Mouse (Mus musculus): Measurements from ENCODE around the gene Hoxb1. TPM values are rescaled to one million over a fixed set of nuclear protein-coding genes. Genes with fewer than 3 reads are reported as not detected.

Gene Hoxb1
- total and polyA plus RNA-seq, 2 experiments from 2014 or later, result not detected

GRCm38 (mm10) chr11:96349491-96350340 is 15.8 kb upstream of the Hoxb1 start:
- H3K4me3 ChIP-seq (ENCODE audit: low read depth, low read length), result no peak overlapping the region
- peaks cover 83% of the 10 kb centered on the region for H3K27me3 ChIP-seq (ENCODE audit: insufficient read depth, low read length)
- no peak overlapping the region for H3K27ac ChIP-seq (ENCODE audit: low read depth, low read length)
- TF ChIP-seq CTCF (IDR thresholded peaks at IDR 0.05), result no peak
- H3K36me3 ChIP-seq (ENCODE audit: insufficient read depth, low read length), result no peaks in the 10 kb centered on the region
- no peak for ATAC-seq (ENCODE audit: low FRiP score)
- 5% methylated on average over 14 of the region's 14 CpGs for WGBS
- no peaks in the 10 kb centered on the region for H3K4me1 ChIP-seq (ENCODE audit: insufficient read depth, low read length)
- DNase-seq (ENCODE audit: low spot score), result no peak
- no peak overlapping the region for H3K9ac ChIP-seq (replicated peaks; ENCODE audit: low read length, poor library complexity, severe bottlenecking)
- H3K4me2 ChIP-seq (ENCODE audit: low read depth, low read length, poor library complexity, severe bottlenecking), result no peak overlapping the region
- no peaks in the 10 kb centered on the region for H3K9me3 ChIP-seq (ENCODE audit: low read length)

DNA sequence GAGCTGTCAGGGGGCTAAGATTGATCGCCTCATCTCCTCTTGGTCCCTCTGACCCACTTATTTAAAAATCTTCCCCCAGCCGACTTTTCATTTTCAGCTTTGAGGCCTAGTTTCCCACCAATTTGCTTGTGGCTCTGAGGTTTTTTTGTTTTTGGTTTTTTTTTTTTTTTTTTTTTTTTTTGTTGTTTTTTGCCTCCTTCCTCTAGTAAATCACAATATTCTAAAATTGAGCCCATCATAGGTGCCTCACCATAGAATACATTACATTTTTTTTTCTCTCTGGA is 15.3 kb upstream of the Hoxb1 start, which contains the start of gene Hoxb2:
Gene Hoxb2, plus strand, starts transcription at position 185 of the 284 bp plus-strand sequence.
- no peak within 1 kb of the TSS for H3K4me3 ChIP-seq (ENCODE audit: low read depth, low read length)
- TF ChIP-seq CTCF (IDR thresholded peaks at IDR 0.05), result no peak
- WGBS, result 8% methylated on average over 2 of the region's 2 CpGs

GRCm38 (mm10) chr11:96350791-96351190 is 14.8 kb upstream of the Hoxb1 start:
- Histone ChIP-seq H3K4me3 (ENCODE audit: low read depth, low read length) (no peak overlapping the region), H3K9ac (replicated peaks; ENCODE audit: low read length, poor library complexity, severe bottlenecking) (no peak overlapping the region), H3K27ac (ENCODE audit: low read depth, low read length) (no peak overlapping the region), H3K36me3 (ENCODE audit: insufficient read depth, low read length) (no peaks in the 10 kb centered on the region), H3K27me3 (ENCODE audit: insufficient read depth, low read length) (peaks cover 80% of the 10 kb centered on the region), H3K4me2 (ENCODE audit: low read depth, low read length, poor library complexity, severe bottlenecking) (no peak overlapping the region), H3K9me3 (ENCODE audit: low read length) (no peaks in the 10 kb centered on the region), H3K4me1 (ENCODE audit: insufficient read depth, low read length) (no peaks in the 10 kb centered on the region)
- WGBS, result 11% methylated on average over 2 of the region's 2 CpGs
- TF ChIP-seq CTCF (IDR thresholded peaks at IDR 0.05), result no peak
- ATAC-seq (ENCODE audit: low FRiP score), result no peak
- no peak for DNase-seq (ENCODE audit: low spot score)

More for the DNA sequence above, 15.3 kb upstream of the Hoxb1 start, which contains the start of gene Hoxb2:
- H3K9ac ChIP-seq (replicated peaks; ENCODE audit: low read length, poor library complexity, severe bottlenecking), result no peak within 1 kb of the TSS
- H3K4me2 ChIP-seq (ENCODE audit: low read depth, low read length, poor library complexity, severe bottlenecking), result no peak within 1 kb of the TSS
- no peak for DNase-seq (ENCODE audit: low spot score)
- H3K27me3 ChIP-seq (ENCODE audit: insufficient read depth, low read length), result peaks cover 83% of the 10 kb centered on the region
- no peak within 1 kb of the TSS for H3K27ac ChIP-seq (ENCODE audit: low read depth, low read length)
- no peaks in the 10 kb centered on the region for H3K36me3 ChIP-seq (ENCODE audit: insufficient read depth, low read length)
- ATAC-seq (ENCODE audit: low FRiP score), result no peak
- no peaks in the 10 kb centered on the region for H3K9me3 ChIP-seq (ENCODE audit: low read length)
- H3K4me1 ChIP-seq (ENCODE audit: insufficient read depth, low read length), result no peaks in the 10 kb centered on the region

- Histone ChIP-seq H3K4me3 (ENCODE audit: low read depth, low read length) (no peak overlapping the region), H3K27ac (ENCODE audit: low read depth, low read length) (no peak overlapping the region), H3K9me3 (ENCODE audit: low read length) (no peaks in the 10 kb centered on the region), H3K9ac (replicated peaks; ENCODE audit: low read length, poor library complexity, severe bottlenecking) (no peak overlapping the region), H3K4me1 (ENCODE audit: insufficient read depth, low read length) (no peaks in the 10 kb centered on the region), H3K4me2 (ENCODE audit: low read depth, low read length, poor library complexity, severe bottlenecking) (no peak overlapping the region), H3K27me3 (ENCODE audit: insufficient read depth, low read length) (peaks cover 80% of the 10 kb centered on the region), H3K36me3 (ENCODE audit: insufficient read depth, low read length) (no peaks in the 10 kb centered on the region)
- TF ChIP-seq CTCF (IDR thresholded peaks at IDR 0.05), result no peak
- peak; percentile 82 for DNase-seq (ENCODE audit: low spot score)
- 3% methylated on average over 11 of the region's 11 CpGs for WGBS
- ATAC-seq (ENCODE audit: low FRiP score), result no peak
These were observed 14.2 kb upstream of the Hoxb1 start for GRCm38 (mm10) chr11:96351312-96351711.

GRCm38 (mm10) chr11:96351831-96352230 is 13.7 kb upstream of the Hoxb1 start:
- DNase-seq (ENCODE audit: low spot score) (peak; percentile 71), ATAC-seq (ENCODE audit: low FRiP score) (no peak)
- H3K27ac ChIP-seq (ENCODE audit: low read depth, low read length), result no peak overlapping the region
- no peaks in the 10 kb centered on the region for H3K4me1 ChIP-seq (ENCODE audit: insufficient read depth, low read length)
- peaks cover 80% of the 10 kb centered on the region for H3K27me3 ChIP-seq (ENCODE audit: insufficient read depth, low read length)
- WGBS, result under 1% methylated on average over 22 of the region's 22 CpGs
- no peaks in the 10 kb centered on the region for H3K9me3 ChIP-seq (ENCODE audit: low read length)
- H3K4me2 ChIP-seq (ENCODE audit: low read depth, low read length, poor library complexity, severe bottlenecking), result no peak overlapping the region
- no peak overlapping the region for H3K4me3 ChIP-seq (ENCODE audit: low read depth, low read length)
- no peak for TF ChIP-seq CTCF (IDR thresholded peaks at IDR 0.05)
- no peak overlapping the region for H3K9ac ChIP-seq (replicated peaks; ENCODE audit: low read length, poor library complexity, severe bottlenecking)
- H3K36me3 ChIP-seq (ENCODE audit: insufficient read depth, low read length), result no peaks in the 10 kb centered on the region

- no peaks in the 10 kb centered on the region for H3K36me3 ChIP-seq (ENCODE audit: insufficient read depth, low read length)
- WGBS, result 1% methylated on average over 73 of the region's 75 CpGs
- no peak overlapping the region for H3K4me2 ChIP-seq (ENCODE audit: low read depth, low read length, poor library complexity, severe bottlenecking)
- H3K27me3 ChIP-seq (ENCODE audit: insufficient read depth, low read length), result peaks cover 84% of the 10 kb centered on the region
- TF ChIP-seq CTCF (IDR thresholded peaks at IDR 0.05), result no peak
- H3K27ac ChIP-seq (ENCODE audit: low read depth, low read length), result no peak overlapping the region
- no peak overlapping the region for H3K9ac ChIP-seq (replicated peaks; ENCODE audit: low read length, poor library complexity, severe bottlenecking)
- H3K4me1 ChIP-seq (ENCODE audit: insufficient read depth, low read length), result no peaks in the 10 kb centered on the region
- ATAC-seq (ENCODE audit: low FRiP score), result no peak
- no peaks in the 10 kb centered on the region for H3K9me3 ChIP-seq (ENCODE audit: low read length)
- peak overlapping the region; percentile 9 for H3K4me3 ChIP-seq (ENCODE audit: low read depth, low read length)
- DNase-seq (ENCODE audit: low spot score), result no peak
These were observed 12.6 kb upstream of the Hoxb1 start for GRCm38 (mm10) chr11:96352691-96353521.

Data from midbrain, postnatal 0 days (tissue).